Mouse (Mus musculus): ENCODE measurements around the gene N4bp2l2. TPM values are rescaled to one million over a fixed set of nuclear protein-coding genes. Genes with fewer than 3 reads are reported as not detected.

Gene N4bp2l2
- total and polyA plus RNA-seq, 3 experiments: 7.1 to 40.4 (median 39.6) TPM

DNA sequence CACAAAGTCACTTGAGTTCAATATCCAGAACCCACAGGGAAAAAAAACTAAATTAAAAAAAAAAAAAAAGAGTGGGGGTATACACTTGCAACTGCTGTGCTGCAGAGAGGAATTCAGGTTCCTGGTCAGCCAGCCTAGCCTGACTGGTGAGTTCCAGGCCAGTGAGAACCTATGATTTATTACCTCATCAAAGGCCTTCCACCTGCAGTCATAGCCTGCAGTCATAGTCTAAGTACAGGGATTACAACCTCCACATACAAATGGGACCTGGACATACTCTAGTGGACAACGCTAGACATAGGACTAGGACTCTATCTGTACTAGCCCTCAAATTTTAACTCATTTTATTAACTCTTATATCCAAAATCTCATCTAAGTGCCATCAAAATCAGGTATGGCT, 36.7 kb downstream of the N4bp2l2 start:
- WGBS: 100% methylated on average over 1 of the region's 1 CpGs

DNA sequence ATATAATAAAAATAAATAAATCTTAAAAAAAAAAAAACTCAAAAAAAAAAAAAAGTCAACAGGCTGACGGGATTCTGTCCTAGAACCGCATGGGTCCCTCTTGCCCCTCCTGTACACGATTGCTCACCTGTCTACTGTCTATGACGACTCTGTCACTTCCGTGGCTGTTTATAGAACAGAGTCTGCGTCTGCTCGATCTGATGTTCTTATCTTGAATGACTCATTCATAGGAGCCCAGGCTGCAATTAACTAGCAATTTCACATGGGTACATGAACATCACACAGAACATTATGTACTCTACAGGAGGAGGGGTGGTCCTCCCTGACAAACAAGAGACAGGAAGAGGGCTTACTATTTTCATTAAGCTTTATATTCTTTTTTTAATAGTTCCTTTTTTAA, 40.5 kb downstream of the N4bp2l2 start:
- no peak for DNase-seq
- intact Hi-C loops (cut with DNase I): no loop called here
- H3K79me2 ChIP-seq (replicated peaks; ENCODE audit: control insufficient read depth, insufficient read depth, low read length): no peaks in the 10 kb centered on the region; the same call in 1 of the 2 replicates
- H3K4me1 ChIP-seq (ENCODE audit: control insufficient read depth, insufficient read depth, low read length): no peaks in the 10 kb centered on the region; the same call in 1 of the 2 replicates
- H3K9ac ChIP-seq (ENCODE audit: low read depth, low read length): no peak overlapping the region
- H3K4me3 ChIP-seq: no peak overlapping the region
- no peak overlapping the region for H3K27ac ChIP-seq
- 48% methylated on average over 7 of the region's 7 CpGs for WGBS
- TF ChIP-seq CTCF (IDR thresholded peaks at IDR 0.05) (no peak), POLR2A (IDR thresholded peaks at IDR 0.05; ENCODE audit: insufficient read depth, low read depth, low read length) (no peak), EP300 (IDR thresholded peaks at IDR 0.05; ENCODE audit: insufficient read depth, low read depth, low read length) (no peak)
- H3K27me3 ChIP-seq (ENCODE audit: control insufficient read depth, insufficient read depth, low read length): no peaks in the 10 kb centered on the region
- no peaks in the 10 kb centered on the region for H3K36me3 ChIP-seq (ENCODE audit: control insufficient read depth, insufficient read depth, low read length)

More for the DNA sequence above, 36.7 kb downstream of the N4bp2l2 start:
- no peak for DNase-seq
- H3K36me3 ChIP-seq (ENCODE audit: control insufficient read depth, insufficient read depth, low read length): no peaks in the 10 kb centered on the region
- TF ChIP-seq EP300 (IDR thresholded peaks at IDR 0.05; ENCODE audit: insufficient read depth, low read depth, low read length) (no peak), CTCF (IDR thresholded peaks at IDR 0.05) (no peak), POLR2A (IDR thresholded peaks at IDR 0.05; ENCODE audit: insufficient read depth, low read depth, low read length) (no peak)
- intact Hi-C loops (cut with DNase I): no loop called here
- no peak overlapping the region for H3K27ac ChIP-seq
- H3K27me3 ChIP-seq (ENCODE audit: control insufficient read depth, insufficient read depth, low read length): no peaks in the 10 kb centered on the region
- H3K9ac ChIP-seq (ENCODE audit: low read depth, low read length): no peak overlapping the region
- H3K4me1 ChIP-seq (ENCODE audit: control insufficient read depth, insufficient read depth, low read length): no peaks in the 10 kb centered on the region; the same call in 1 of the 2 replicates
- no peak overlapping the region for H3K4me3 ChIP-seq
- H3K79me2 ChIP-seq (replicated peaks; ENCODE audit: control insufficient read depth, insufficient read depth, low read length): no peaks in the 10 kb centered on the region; the same call in 1 of the 2 replicates

DNA sequence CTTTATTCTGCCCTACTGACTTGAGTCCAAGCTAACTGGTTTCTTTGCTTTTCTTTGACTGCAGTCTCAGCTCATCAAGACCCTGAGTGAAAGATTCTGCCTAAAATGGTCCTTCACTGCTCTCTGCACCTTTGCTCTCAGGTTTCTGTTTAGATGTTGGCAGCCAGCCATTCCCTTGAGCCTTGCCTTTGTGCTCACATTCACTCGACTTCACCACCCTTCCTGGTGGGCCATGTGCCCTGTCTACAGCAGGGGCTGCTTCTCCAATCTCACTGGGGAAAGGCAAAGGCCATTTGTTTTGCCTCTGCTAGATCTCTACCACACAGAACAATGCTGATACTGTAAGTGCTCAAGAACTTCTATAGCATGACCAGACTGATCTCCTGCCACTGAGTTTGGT, 43.2 kb downstream of the N4bp2l2 start:
- Histone ChIP-seq H3K9ac (ENCODE audit: low read depth, low read length) (no peak overlapping the region), H3K4me3 (no peak overlapping the region), H3K27ac (no peak overlapping the region), H3K79me2 (replicated peaks; ENCODE audit: control insufficient read depth, insufficient read depth, low read length) (no peaks in the 10 kb centered on the region), H3K27me3 (ENCODE audit: control insufficient read depth, insufficient read depth, low read length) (no peaks in the 10 kb centered on the region), H3K4me1 (ENCODE audit: control insufficient read depth, insufficient read depth, low read length) (no peaks in the 10 kb centered on the region), H3K36me3 (ENCODE audit: control insufficient read depth, insufficient read depth, low read length) (no peaks in the 10 kb centered on the region)
- DNase-seq: no peak
- no peak for TF ChIP-seq POLR2A (IDR thresholded peaks at IDR 0.05; ENCODE audit: insufficient read depth, low read depth, low read length)
- no peak for TF ChIP-seq CTCF (IDR thresholded peaks at IDR 0.05)
- no peak for TF ChIP-seq EP300 (IDR thresholded peaks at IDR 0.05; ENCODE audit: insufficient read depth, low read depth, low read length)
- 13% methylated on average over 1 of the region's 1 CpGs for WGBS
- intact Hi-C loops (cut with DNase I): no loop called here

DNA sequence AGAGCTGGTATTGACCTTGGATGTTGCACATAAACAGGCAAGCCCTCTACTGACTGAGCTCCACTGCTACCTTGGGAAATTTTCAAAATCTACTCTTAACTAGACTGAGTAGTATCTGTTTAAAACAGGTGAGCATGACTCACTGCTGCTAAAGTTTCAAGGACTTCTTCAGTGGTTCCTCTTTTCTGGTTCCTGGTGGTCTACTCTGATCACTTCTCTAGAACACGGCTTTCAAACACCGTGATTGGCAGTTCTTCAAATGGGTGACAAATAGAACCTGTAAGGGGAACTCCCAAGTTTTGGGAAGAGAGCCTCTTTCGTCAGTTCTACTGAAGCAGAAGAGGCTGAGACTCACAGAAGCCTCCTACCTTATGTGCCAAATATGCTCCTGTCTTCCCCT, 44.4 kb downstream of the N4bp2l2 start:
- no peak overlapping the region for H3K4me3 ChIP-seq
- DNase-seq: no peak
- WGBS: 83% methylated on average over 3 of the region's 3 CpGs

DNA sequence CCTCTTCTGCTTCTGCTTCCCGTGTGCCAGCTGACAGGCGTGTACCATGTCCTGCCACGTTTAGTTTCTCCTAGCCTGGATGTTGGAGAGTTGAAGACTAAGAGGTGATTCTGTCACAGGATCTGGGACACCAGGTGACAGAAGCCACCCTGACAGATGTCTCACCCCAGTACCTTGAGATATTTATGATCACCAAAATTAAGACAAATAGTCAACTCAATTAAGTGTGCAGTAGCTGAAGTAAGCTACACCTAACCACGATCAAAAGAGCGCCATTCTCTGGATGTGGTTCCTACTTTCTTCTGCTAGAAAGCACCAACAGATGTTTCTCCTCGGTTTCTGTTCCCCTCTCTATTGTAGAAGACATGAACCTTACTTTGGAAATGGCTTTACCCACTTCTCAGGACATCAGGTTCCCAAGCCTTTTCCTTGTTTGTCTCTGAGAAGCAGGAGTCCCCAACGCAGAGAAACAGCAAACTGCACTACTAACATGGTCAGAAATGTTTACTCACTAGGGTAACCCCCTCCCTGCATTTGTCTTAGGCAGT, 45.3 kb downstream of the N4bp2l2 start:
- no peaks in the 10 kb centered on the region for H3K79me2 ChIP-seq (replicated peaks; ENCODE audit: control insufficient read depth, insufficient read depth, low read length)
- H3K4me1 ChIP-seq (ENCODE audit: control insufficient read depth, insufficient read depth, low read length): no peaks in the 10 kb centered on the region
- intact Hi-C loops (cut with DNase I): no loop called here
- WGBS: 87% methylated on average over 7 of the region's 7 CpGs
- no peaks in the 10 kb centered on the region for H3K27me3 ChIP-seq (ENCODE audit: control insufficient read depth, insufficient read depth, low read length)
- no peaks in the 10 kb centered on the region for H3K36me3 ChIP-seq (ENCODE audit: control insufficient read depth, insufficient read depth, low read length)
- TF ChIP-seq POLR2A (IDR thresholded peaks at IDR 0.05; ENCODE audit: insufficient read depth, low read depth, low read length) (no peak), EP300 (IDR thresholded peaks at IDR 0.05; ENCODE audit: insufficient read depth, low read depth, low read length) (no peak), CTCF (IDR thresholded peaks at IDR 0.05) (no peak)
- H3K27ac ChIP-seq: no peak overlapping the region
- no peak overlapping the region for H3K4me3 ChIP-seq
- no peak overlapping the region for H3K9ac ChIP-seq (ENCODE audit: low read depth, low read length)
- no peak for DNase-seq

More for the DNA sequence above, 44.4 kb downstream of the N4bp2l2 start:
- TF ChIP-seq POLR2A (IDR thresholded peaks at IDR 0.05; ENCODE audit: insufficient read depth, low read depth, low read length) (no peak), EP300 (IDR thresholded peaks at IDR 0.05; ENCODE audit: insufficient read depth, low read depth, low read length) (no peak), CTCF (IDR thresholded peaks at IDR 0.05) (no peak)
- Histone ChIP-seq H3K27me3 (ENCODE audit: control insufficient read depth, insufficient read depth, low read length) (no peaks in the 10 kb centered on the region), H3K4me1 (ENCODE audit: control insufficient read depth, insufficient read depth, low read length) (no peaks in the 10 kb centered on the region), H3K27ac (no peak overlapping the region), H3K79me2 (replicated peaks; ENCODE audit: control insufficient read depth, insufficient read depth, low read length) (no peaks in the 10 kb centered on the region), H3K9ac (ENCODE audit: low read depth, low read length) (no peak overlapping the region), H3K36me3 (ENCODE audit: control insufficient read depth, insufficient read depth, low read length) (no peaks in the 10 kb centered on the region)
- intact Hi-C loops (cut with DNase I): no loop called here

DNA sequence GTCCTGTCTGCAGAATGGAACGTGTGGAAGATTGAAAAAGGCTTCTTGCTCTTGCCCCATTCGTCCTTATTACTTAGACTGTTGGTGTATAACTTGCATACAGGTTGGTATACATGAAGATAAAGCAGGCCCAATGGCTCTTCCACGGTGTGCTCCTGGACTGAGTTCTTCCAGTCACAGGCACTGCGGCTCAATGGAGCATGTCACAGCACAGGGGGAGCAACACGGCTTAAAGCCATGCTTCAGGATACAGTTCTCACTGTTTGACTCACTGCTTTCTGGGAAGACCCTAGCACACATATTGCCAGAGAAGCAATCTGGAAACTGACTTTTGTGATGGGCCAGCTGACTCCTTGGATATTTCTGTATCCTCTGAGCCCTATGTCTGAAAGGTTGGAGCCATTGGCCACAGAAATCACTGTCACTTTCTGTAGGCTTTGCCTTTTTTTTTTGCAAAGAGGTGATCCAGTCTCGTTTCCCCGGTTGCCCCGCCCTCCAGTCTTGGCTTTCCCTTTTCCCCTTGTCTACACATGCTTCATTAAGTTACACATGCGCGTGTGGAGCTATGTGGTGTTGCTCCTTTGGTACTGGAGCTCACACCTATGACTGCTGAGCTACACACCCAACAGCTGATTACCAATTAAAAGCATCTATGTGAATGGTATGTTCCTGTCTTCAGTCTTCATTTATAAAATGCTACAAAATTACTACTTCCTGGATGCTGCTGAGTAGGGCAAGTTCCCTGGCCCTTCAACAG, 47.2 kb downstream of the N4bp2l2 start:
- no peak for TF ChIP-seq POLR2A (IDR thresholded peaks at IDR 0.05; ENCODE audit: insufficient read depth, low read depth, low read length)
- no peak for TF ChIP-seq EP300 (IDR thresholded peaks at IDR 0.05; ENCODE audit: insufficient read depth, low read depth, low read length)
- no peak for TF ChIP-seq CTCF (IDR thresholded peaks at IDR 0.05)
- Histone ChIP-seq H3K79me2 (replicated peaks; ENCODE audit: control insufficient read depth, insufficient read depth, low read length) (no peaks in the 10 kb centered on the region), H3K4me3 (no peak overlapping the region), H3K27ac (no peak overlapping the region), H3K27me3 (ENCODE audit: control insufficient read depth, insufficient read depth, low read length) (no peaks in the 10 kb centered on the region), H3K4me1 (ENCODE audit: control insufficient read depth, insufficient read depth, low read length) (no peaks in the 10 kb centered on the region), H3K9ac (ENCODE audit: low read depth, low read length) (no peak overlapping the region), H3K36me3 (ENCODE audit: control insufficient read depth, insufficient read depth, low read length) (no peaks in the 10 kb centered on the region)
- DNase-seq: no peak
- WGBS: 84% methylated on average over 10 of the region's 10 CpGs
- intact Hi-C loops (cut with DNase I): no loop called here

Measured in heart, adult 2 months (tissue).